Mouse (Mus musculus) MEL (cell line): ENCODE data around the gene Mapk1. TPM values are rescaled to one million over a fixed set of nuclear protein-coding genes. Genes with fewer than 3 reads are reported as not detected.

Experiments
- DNase-seq: peaks from one replicate; pipeline ENCODE4 v3.0.0; 2011; ENCODE audit warnings: low read depth, low spot score
- H3K27ac ChIP-seq: 2 replicates; pipeline ENCODE4 v1.5.1; 2012; ENCODE audit warnings: low read depth, mild to moderate bottlenecking, control low read depth, low read length, moderate library complexity; ENCODE audit not compliant: control insufficient read depth
- H3K27me3 ChIP-seq, 2 experiments: fragments of 150-350 bp in 1 of 2; sonication (generic) in 1 of 2; 2 replicates each; pipeline ENCODE4 v1.6.1; 2012; ENCODE audit warnings: low read length in 2 of 2, mild to moderate bottlenecking in 2 of 2, improper control_type of control experiment in 1 of 2, moderate library complexity in 1 of 2; ENCODE audit not compliant: insufficient read depth in 2 of 2, control insufficient read depth in 1 of 2
- H3K36me3 ChIP-seq, 2 experiments: 2 replicates each; pipeline ENCODE4 v1.6.1; 2012 to 2014; ENCODE audit warnings: low read length in 2 of 2, improper control_type of control experiment in 1 of 2, inconsistent platforms in 1 of 2, mild to moderate bottlenecking in 1 of 2; ENCODE audit not compliant: insufficient read depth in 2 of 2, control insufficient read depth in 1 of 2
- H3K4me1 ChIP-seq, 2 experiments: fragments of 150-350 bp in 1 of 2; sonication (generic) in 1 of 2; 2 replicates each; pipeline ENCODE4 v1.6.1; 2012; ENCODE audit warnings: low read length in 2 of 2, improper control_type of control experiment in 1 of 2, mild to moderate bottlenecking in 1 of 2; ENCODE audit not compliant: insufficient read depth in 2 of 2, control insufficient read depth in 1 of 2
- H3K4me3 ChIP-seq, 2 experiments: fragments of 150-350 bp in 1 of 2; sonication (generic) in 1 of 2; 2 replicates each; pipeline ENCODE4 v1.5.1; 2012; ENCODE audit warnings: low read depth in 2 of 2, low read length in 2 of 2, mild to moderate bottlenecking in 2 of 2, moderate library complexity in 2 of 2, control low read depth in 1 of 2, improper control_type of control experiment in 1 of 2; ENCODE audit not compliant: control insufficient read depth in 1 of 2, insufficient read depth in 1 of 2
- H3K79me2 ChIP-seq: 2 replicates; pipeline ENCODE4 v1.6.1; 2012; ENCODE audit warnings: mild to moderate bottlenecking, low read length, moderate library complexity; ENCODE audit not compliant: control insufficient read depth, poor library complexity, insufficient read depth
- H3K9ac ChIP-seq: 2 replicates; pipeline ENCODE4 v1.6.1; 2012; ENCODE audit warnings: low read depth, mild to moderate bottlenecking, control low read depth, low read length, moderate library complexity; ENCODE audit not compliant: control insufficient read depth, poor library complexity, severe bottlenecking
- H3K9me3 ChIP-seq: fragments of 150-350 bp; sonication (generic); replicated peaks from 2 replicates; pipeline ENCODE4 v1.6.1; 2012; ENCODE audit warnings: mild to moderate bottlenecking, low read length, improper control_type of control experiment, moderate library complexity; ENCODE audit not compliant: insufficient read depth
- BHLHE40 ChIP-seq: IDR thresholded peaks from 2 replicates; pipeline ENCODE4 v1.6.1; 2012; ENCODE audit warnings: low read depth, mild to moderate bottlenecking, inconsistent platforms, low read length, improper control_type of control experiment, borderline replicate concordance
- CTCF ChIP-seq, 3 experiments: IDR thresholded peaks in 2 of 3; conservative IDR thresholded peaks in 1 of 3; 2 replicates each; pipeline ENCODE4 v1.5.1; 2011 to 2012; ENCODE audit warnings: low read length in 3 of 3, low read depth in 2 of 3, mild to moderate bottlenecking in 2 of 3, improper control_type of control experiment in 1 of 3, inconsistent platforms in 1 of 3, mixed read lengths in 1 of 3, moderate library complexity in 1 of 3; ENCODE audit not compliant: control insufficient read depth in 1 of 3, insufficient read depth in 1 of 3, poor library complexity in 1 of 3, severe bottlenecking in 1 of 3
- E2F4 ChIP-seq: IDR thresholded peaks from 2 replicates; pipeline ENCODE4 v1.6.1; 2011; ENCODE audit warnings: low read depth, low read length, improper control_type of control experiment, borderline replicate concordance
- EP300 ChIP-seq, 2 experiments: IDR thresholded peaks; 2 replicates each; pipeline ENCODE4 v1.6.1; 2011; ENCODE audit warnings: improper control_type of control experiment in 2 of 2, low read length in 2 of 2, low read depth in 1 of 2, mild to moderate bottlenecking in 1 of 2
- ETS1 ChIP-seq: IDR thresholded peaks from 2 replicates; pipeline ENCODE4 v1.6.1; 2012; ENCODE audit warnings: low read depth, mild to moderate bottlenecking, inconsistent platforms, low read length, improper control_type of control experiment, moderate library complexity
- GABPA ChIP-seq: IDR thresholded peaks from 2 replicates; pipeline ENCODE4 v1.6.1; 2012; ENCODE audit warnings: low read depth, mild to moderate bottlenecking, inconsistent platforms, low read length, improper control_type of control experiment, moderate library complexity
- GATA1 ChIP-seq: IDR thresholded peaks from 2 replicates; pipeline ENCODE4 v1.6.1; 2011; ENCODE audit warnings: low read depth, low read length, improper control_type of control experiment
- JUND ChIP-seq: IDR thresholded peaks from 2 replicates; pipeline ENCODE4 v1.6.1; 2011; ENCODE audit warnings: low read depth, mild to moderate bottlenecking, improper control_type of control experiment, low read length
- MAX ChIP-seq: IDR thresholded peaks from 2 replicates; pipeline ENCODE4 v1.6.1; 2011; ENCODE audit warnings: low read length, improper control_type of control experiment
- MAZ ChIP-seq: IDR thresholded peaks from 2 replicates; pipeline ENCODE4 v1.6.1; 2012; ENCODE audit warnings: low read depth, mild to moderate bottlenecking, inconsistent platforms, low read length, improper control_type of control experiment
- MXI1 ChIP-seq: IDR thresholded peaks from 2 replicates; pipeline ENCODE4 v1.6.1; 2011; ENCODE audit warnings: mild to moderate bottlenecking, low read depth, low read length, improper control_type of control experiment
- MYB ChIP-seq: IDR thresholded peaks from 2 replicates; pipeline ENCODE4 v1.6.1; 2011; ENCODE audit warnings: mild to moderate bottlenecking, low read depth, low read length, improper control_type of control experiment
- POLR2A ChIP-seq, 2 experiments: IDR thresholded peaks; 2 replicates each; pipeline ENCODE4 v1.6.1; 2011 to 2012; ENCODE audit warnings: low read length in 2 of 2, mild to moderate bottlenecking in 2 of 2, control low read depth in 1 of 2, improper control_type of control experiment in 1 of 2, low read depth in 1 of 2, moderate library complexity in 1 of 2; ENCODE audit not compliant: control insufficient read depth in 1 of 2, insufficient read depth in 1 of 2, poor library complexity in 1 of 2
- POLR2AphosphoS2 ChIP-seq: IDR thresholded peaks from 2 replicates; pipeline ENCODE4 v1.6.1; 2011; ENCODE audit warnings: low read length, improper control_type of control experiment
- POLR2AphosphoS5 ChIP-seq: IDR thresholded peaks from 2 replicates; pipeline ENCODE4 v1.6.1; 2012; ENCODE audit warnings: low read depth, borderline replicate concordance, mild to moderate bottlenecking, inconsistent platforms, low read length, moderate library complexity, mixed read lengths
- RAD21 ChIP-seq: IDR thresholded peaks from 2 replicates; pipeline ENCODE4 v1.6.1; 2011; ENCODE audit warnings: mild to moderate bottlenecking, low read depth, low read length, improper control_type of control experiment
- RCOR1 ChIP-seq: IDR thresholded peaks from 2 replicates; pipeline ENCODE4 v1.6.1; 2012; ENCODE audit warnings: low read depth, mild to moderate bottlenecking, inconsistent platforms, low read length, improper control_type of control experiment
- SIN3A ChIP-seq: IDR thresholded peaks from 2 replicates; pipeline ENCODE4 v1.6.1; 2012; ENCODE audit warnings: low read length, improper control_type of control experiment, inconsistent platforms
- TAL1 ChIP-seq: IDR thresholded peaks from 2 replicates; pipeline ENCODE4 v1.6.1; 2012; ENCODE audit warnings: mild to moderate bottlenecking, inconsistent platforms, low read length, moderate library complexity, mixed read lengths
- TCF12 ChIP-seq: IDR thresholded peaks from 2 replicates; pipeline ENCODE4 v1.6.1; 2014; ENCODE audit warnings: low read depth, mild to moderate bottlenecking, inconsistent platforms, low read length, improper control_type of control experiment, moderate library complexity
- UBTF ChIP-seq: IDR thresholded peaks from 2 replicates; pipeline ENCODE4 v1.6.1; 2012; ENCODE audit warnings: low read depth, mild to moderate bottlenecking, inconsistent platforms, low read length, improper control_type of control experiment, moderate library complexity, borderline replicate concordance; ENCODE audit not compliant: insufficient read depth
- USF1 ChIP-seq: IDR thresholded peaks from 2 replicates; pipeline ENCODE4 v1.6.1; 2014; ENCODE audit warnings: low read depth, mild to moderate bottlenecking, inconsistent platforms, low read length, improper control_type of control experiment, moderate library complexity
- USF2 ChIP-seq, 2 experiments: IDR thresholded peaks; 2 replicates each; pipeline ENCODE4 v1.6.1; 2011 to 2012; ENCODE audit warnings: improper control_type of control experiment in 2 of 2, low read length in 2 of 2, borderline replicate concordance in 1 of 2, inconsistent platforms in 1 of 2, low read depth in 1 of 2, mild to moderate bottlenecking in 1 of 2; ENCODE audit not compliant: insufficient read depth in 1 of 2
- ZC3H11A ChIP-seq: IDR thresholded peaks from 2 replicates; pipeline ENCODE4 v1.6.1; 2012; ENCODE audit warnings: low read depth, mild to moderate bottlenecking, inconsistent platforms, low read length, improper control_type of control experiment
- ZKSCAN1 ChIP-seq: IDR thresholded peaks from 2 replicates; pipeline ENCODE4 v1.6.1; 2012; ENCODE audit warnings: low read depth, mild to moderate bottlenecking, inconsistent platforms, low read length, improper control_type of control experiment, moderate library complexity
- polyA plus RNA-seq, 2 experiments: library from polyadenylated mRNA; stranded (reverse) in 1 of 2; unstranded in 1 of 2; fragments of >175 nt in 1 of 2; fragments of >200 nt in 1 of 2; gene quantifications; 2 replicates each; pipeline versions ENCODE4 v1.2.1 to v1.2.4; 2012; ENCODE audit warnings: low replicate concordance in 2 of 2, low read depth in 1 of 2; ENCODE audit not compliant: insufficient read length in 2 of 2, insufficient read depth in 1 of 2, missing spikeins in 1 of 2
- total RNA-seq: library from RNA; depleted of rRNA; stranded (reverse); fragments of 300-350 nt; gene quantifications from 2 replicates; pipeline ENCODE4 v1.2.3, GENCODE M21; 2012

Mapk1 gene
- total and polyA plus RNA-seq, 3 experiments: 125 to 225 (median 144) TPM

DNA sequence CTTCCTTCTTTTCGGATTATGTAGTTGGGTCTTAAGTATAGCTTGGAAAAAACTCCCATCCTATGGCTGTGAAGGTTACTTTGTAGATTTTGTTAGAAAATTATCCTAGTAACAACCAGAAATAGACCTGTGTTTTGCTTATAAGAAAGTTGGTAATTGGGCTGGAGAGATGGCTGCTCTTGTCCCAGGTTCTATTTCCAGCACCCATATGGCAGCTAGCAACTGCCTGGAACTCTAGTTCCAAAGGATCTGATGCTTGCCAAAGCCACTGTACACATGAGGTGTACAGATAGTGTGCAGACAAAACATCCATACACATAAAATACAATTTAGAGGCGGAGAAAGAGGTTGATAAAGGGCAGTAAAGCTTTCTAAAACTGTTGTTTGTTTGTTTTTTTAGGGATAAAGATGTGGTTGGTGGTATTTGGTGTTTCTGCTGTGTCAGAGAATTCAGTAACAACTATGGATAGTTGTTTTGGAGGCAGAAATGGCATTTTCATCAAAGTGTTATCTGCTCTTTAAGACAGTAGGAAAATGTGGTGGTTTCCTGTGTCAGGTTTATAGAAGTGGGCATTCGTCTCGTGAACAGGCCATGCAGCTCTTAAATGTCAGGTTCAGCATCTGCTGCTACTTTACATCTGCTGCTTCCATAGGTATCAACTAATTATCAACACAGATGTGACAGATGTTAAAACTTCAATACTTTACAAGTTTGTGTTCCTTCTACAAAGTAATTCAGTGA, 32.1 kb downstream of the Mapk1 start:
- Histone ChIP-seq H3K27me3 (no peaks in the 10 kb centered on the region), H3K4me3 (no peak overlapping the region), H3K36me3 (peaks cover 34 to 37% of the 10 kb centered on the region in 2 experiments), H3K79me2 (peaks cover 33% of the 10 kb centered on the region), H3K4me1 (peaks cover 6 to 14% of the 10 kb centered on the region in 2 experiments), H3K27ac (no peak overlapping the region), H3K9ac (no peak overlapping the region), H3K9me3 (no peaks in the 10 kb centered on the region)
- TF ChIP-seq GATA1 (no peak), E2F4 (no peak), GABPA (no peak), TCF12 (no peak), MXI1 (no peak), POLR2AphosphoS2 (no peak), CTCF (IDR thresholded peaks at IDR 0.05 in 2 of 3, conservative IDR thresholded peaks at IDR 0.05 in 1 of 3; ENCODE audit: control insufficient read depth in 1 of 3, insufficient read depth in 1 of 3, low read depth in 2 of 3, low read length in 3 of 3, poor library complexity in 1 of 3, severe bottlenecking in 1 of 3) (no peak), MAZ (no peak), RCOR1 (no peak), UBTF (no peak), USF2 (IDR thresholded peaks at IDR 0.05; ENCODE audit: borderline replicate concordance in 1 of 2, insufficient read depth in 1 of 2, low read depth in 1 of 2, low read length in 2 of 2) (no peak), ZC3H11A (no peak), JUND (no peak), RAD21 (no peak), USF1 (no peak), MAX (no peak)
- DNase-seq: no peak

GRCm38 (mm10) chr16:17015853-17016230, 32.7 kb downstream of the Mapk1 start:
- peaks cover 33 to 40% of the 10 kb centered on the region in 2 experiments for H3K36me3 ChIP-seq
- H3K9ac ChIP-seq: no peak overlapping the region
- H3K4me3 ChIP-seq: no peak overlapping the region
- peaks cover 32% of the 10 kb centered on the region for H3K79me2 ChIP-seq
- TF ChIP-seq MAX (no peak), BHLHE40 (no peak), ETS1 (no peak), POLR2AphosphoS5 (no peak), ZKSCAN1 (no peak), POLR2A (IDR thresholded peaks at IDR 0.05; ENCODE audit: control insufficient read depth in 1 of 2, insufficient read depth in 1 of 2, low read depth in 1 of 2, low read length in 2 of 2, poor library complexity in 1 of 2) (no peak), GABPA (no peak), SIN3A (no peak), EP300 (IDR thresholded peaks at IDR 0.05; ENCODE audit: low read depth in 1 of 2, low read length in 2 of 2) (no peak), TAL1 (no peak), MYB (no peak), MAZ (no peak), POLR2AphosphoS2 (no peak), GATA1 (no peak)
- H3K9me3 ChIP-seq: no peaks in the 10 kb centered on the region
- H3K27ac ChIP-seq: no peak overlapping the region
- H3K4me1 ChIP-seq: peaks cover 6 to 14% of the 10 kb centered on the region in 2 experiments
- H3K27me3 ChIP-seq: no peaks in the 10 kb centered on the region
- DNase-seq: no peak
